Mouse (Mus musculus) midbrain, embryonic 14.5 days (tissue): ENCODE results near the gene Cfap300. TPM values are rescaled to one million over a fixed set of nuclear protein-coding genes. Genes with fewer than 3 reads are reported as not detected.

Experiments
- ATAC-seq: fragments of 200-750 bp; cut with Nextera tagmentation; 2 replicates; pipeline ENCODE4 v1.8.0; 2017; ENCODE audit warnings: moderate number of reproducible peaks, moderate library complexity; ENCODE audit not compliant: low FRiP score, low TSS enrichment
- DNase-seq: peaks from one replicate; pipeline ENCODE4 v3.0.0-alpha.2; 2015
- H3K27ac ChIP-seq: fragments of 300-500 bp; sonication (generic); replicated peaks from 2 replicates; pipeline ENCODE4 v1.5.1; 2014; ENCODE audit warnings: mild to moderate bottlenecking, low read depth, low read length, moderate library complexity
- H3K27me3 ChIP-seq: fragments of 300-500 bp; sonication (generic); 2 replicates; pipeline ENCODE4 v1.6.1; 2014; ENCODE audit warnings: low read length, control low read depth, mixed read lengths; ENCODE audit not compliant: control insufficient read depth, insufficient read depth
- H3K36me3 ChIP-seq: fragments of 300-500 bp; sonication (generic); 2 replicates; pipeline ENCODE4 v1.6.1; 2014; ENCODE audit warnings: low read length, control low read depth; ENCODE audit not compliant: control insufficient read depth, insufficient read depth
- H3K4me1 ChIP-seq: fragments of 300-500 bp; sonication (generic); 2 replicates; pipeline ENCODE4 v1.6.1; 2014; ENCODE audit warnings: mild to moderate bottlenecking, antibody characterized with exemption, low read length, control low read depth; ENCODE audit not compliant: control insufficient read depth, insufficient read depth
- H3K4me2 ChIP-seq: fragments of 300-500 bp; sonication (generic); 2 replicates; pipeline ENCODE4 v1.6.1; 2014; ENCODE audit warnings: mild to moderate bottlenecking, low read length, moderate library complexity
- H3K4me3 ChIP-seq: fragments of 300-500 bp; sonication (generic); replicated peaks from 2 replicates; pipeline ENCODE4 v1.5.1; 2014; ENCODE audit warnings: low read depth, low read length
- H3K9ac ChIP-seq: fragments of 300-500 bp; sonication (generic); replicated peaks from 2 replicates; pipeline ENCODE4 v1.6.1; 2014; ENCODE audit warnings: mild to moderate bottlenecking, low read length, moderate library complexity
- H3K9me3 ChIP-seq: fragments of 300-500 bp; sonication (generic); 2 replicates; pipeline ENCODE4 v1.6.1; 2016; ENCODE audit warnings: low read length, control low read depth, mixed read lengths; ENCODE audit not compliant: control insufficient read depth
- WGBS: fragments of 180-500 bp; shearing (Covaris S2); extraction: QIAGEN DNeasy Blood & Tissue Kit; methylation state at CpG from one replicate; pipeline ENCODE4 v1.1.7; 2014; 5-methylcytosine and 5-hydroxymethylcytosine counted together
- polyA plus RNA-seq: library from polyadenylated mRNA; unstranded; fragments of >200 nt; fragmentation: Nextera tagmentation; extraction: Ambion mirVana; gene quantifications from 2 replicates; pipeline ENCODE4 v1.2.1, GENCODE M21; 2014

Cfap300 gene
- polyA plus RNA-seq, 1 experiment from 2014 or later: 18.2 TPM

- H3K4me2 ChIP-seq: no peak overlapping the region
- no peak overlapping the region for H3K27ac ChIP-seq
- no peaks in the 10 kb centered on the region for H3K27me3 ChIP-seq
- ATAC-seq: no peak
- no peaks in the 10 kb centered on the region for H3K4me1 ChIP-seq
- DNase-seq: no peak
- H3K9ac ChIP-seq: no peak overlapping the region
- H3K36me3 ChIP-seq: no peaks in the 10 kb centered on the region
- H3K4me3 ChIP-seq: no peak overlapping the region
- H3K9me3 ChIP-seq: no peaks in the 10 kb centered on the region
- 91% methylated on average over 5 of the region's 5 CpGs for WGBS
These were observed 65.0 kb downstream of the Cfap300 start for GRCm38 (mm10) chr9:7977587-7977986.

GRCm38 (mm10) chr9:7971993-7972392 lies 70.6 kb downstream of the Cfap300 start:
- H3K4me1 ChIP-seq: no peaks in the 10 kb centered on the region
- H3K36me3 ChIP-seq: no peaks in the 10 kb centered on the region
- H3K27me3 ChIP-seq: no peaks in the 10 kb centered on the region
- ATAC-seq: no peak
- no peaks in the 10 kb centered on the region for H3K9me3 ChIP-seq
- no peak for DNase-seq
- H3K9ac ChIP-seq: no peak overlapping the region
- H3K4me3 ChIP-seq: no peak overlapping the region
- no peak overlapping the region for H3K4me2 ChIP-seq
- 87% methylated on average over 2 of the region's 2 CpGs for WGBS
- H3K27ac ChIP-seq: no peak overlapping the region

Other genes with a start within 250 kb of the Cfap300 start
- gene Birc2, start 205.8 kb downstream of the Cfap300 start, polyA plus RNA-seq: 41.7 and 57.7 TPM in 2 replicates
- gene Birc3, start 169.6 kb downstream of the Cfap300 start, polyA plus RNA-seq: 0.51 and 2.0 TPM in 2 replicates
- gene Yap1, start 38.2 kb downstream of the Cfap300 start, polyA plus RNA-seq: 5.9 and 7.8 TPM in 2 replicates
- gene Cep126, start 91.5 kb upstream of the Cfap300 start, polyA plus RNA-seq: 4.8 and 5.2 TPM in 2 replicates